Mouse (Mus musculus): ENCODE measurements at regions not wholly inside any gene's neighbourhood (a gene's known extent, or its start where the extent isn't known, plus 50 kb on each side); places are given as distances from the start of the nearest gene placed in this dataset.

GRCm38 (mm10) chr2:11016446-11016845, 155.5 kb upstream of the Prkcq start:
- TF ChIP-seq CTCF (IDR thresholded peaks at IDR 0.05; ENCODE audit: extremely low read depth, insufficient read depth, low read length) (no peak), POLR2A (IDR thresholded peaks at IDR 0.05; ENCODE audit: extremely low read depth, insufficient read depth, low read length) (no peak)

Data from cortical plate, adult 2 months (tissue).